Mouse (Mus musculus) liver, postnatal 0 days (tissue): ENCODE data around the gene Rgs9bp.

Experiments used
- CTCF ChIP-seq: sonication (generic); IDR thresholded peaks from 2 replicates; pipeline ENCODE4 v1.5.1; 2016; ENCODE audit warnings: antibody characterized with exemption, low read depth
- EP300 ChIP-seq: IDR thresholded peaks from 2 replicates; pipeline ENCODE4 v1.6.1; 2016; ENCODE audit warnings: antibody characterized with exemption, low read depth, mild to moderate bottlenecking

- no peak for TF ChIP-seq EP300
- TF ChIP-seq CTCF = no peak
Observed at GRCm38 (mm10) chr7:35594311-35594710, 8.9 kb upstream of the Rgs9bp start.
